Mouse (Mus musculus) kidney, adult 8-10 months (tissue): ENCODE data around the gene St7.
"Not testable (repeated sequence)": the region's sequence is repeated elsewhere in the genome, so short reads cannot be mapped to it uniquely, and the experiment has no call there.

ENCODE experiments used
- DNase-seq, 2 experiments: peaks; one replicate each; pipeline ENCODE4 v3.0.0; 2022

St7 gene

DNA sequence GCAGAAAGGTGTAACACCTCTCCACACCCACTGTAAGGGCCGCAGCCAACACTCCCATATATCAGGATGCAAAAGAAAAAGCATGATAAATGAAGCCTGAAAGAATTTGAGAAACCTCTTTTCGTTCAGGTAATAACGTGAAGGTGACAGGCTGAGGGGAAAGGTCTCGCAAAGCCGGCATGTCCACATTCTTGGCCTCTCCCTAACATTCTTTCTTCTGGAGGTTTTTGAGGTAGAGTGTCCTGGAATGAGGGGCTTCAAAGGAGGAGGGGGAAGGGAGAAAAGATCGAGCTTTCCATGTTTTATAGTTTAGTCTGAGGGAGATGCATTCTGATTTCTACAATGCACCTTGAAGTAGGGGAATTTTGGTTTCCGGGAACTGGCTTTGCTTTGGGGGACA lies at the start of gene St7:
TSS of gene St7 (plus strand) at position 287 of the 400 bp plus-strand sequence.
- no peak for DNase-seq

DNA sequence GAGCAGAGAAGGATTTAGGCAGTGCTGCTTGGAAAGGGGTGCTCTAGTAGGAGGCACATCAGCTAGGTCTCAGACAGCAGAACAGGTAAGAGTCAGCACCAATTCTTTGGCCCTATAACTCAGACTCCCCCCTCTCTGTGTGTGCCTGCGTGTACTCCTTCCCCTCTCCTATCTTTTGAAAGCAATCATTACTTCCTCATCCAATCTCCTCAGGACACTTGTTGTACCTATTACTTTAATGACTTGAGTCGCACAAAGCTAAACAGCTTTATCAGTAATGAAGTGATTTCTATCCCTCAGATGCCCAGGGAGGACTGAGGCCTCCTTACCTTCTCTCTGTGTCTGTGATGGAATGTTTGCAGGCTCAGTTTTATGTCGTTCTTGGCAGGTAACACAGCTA lies 46.6 kb upstream of the St7 start:
- DNase-seq, result no peak

GRCm38 (mm10) chr6:17652132-17652531 lies 40.6 kb upstream of the St7 start:
- DNase-seq, result peak in 1 of 2 experiments; percentile 12

DNA sequence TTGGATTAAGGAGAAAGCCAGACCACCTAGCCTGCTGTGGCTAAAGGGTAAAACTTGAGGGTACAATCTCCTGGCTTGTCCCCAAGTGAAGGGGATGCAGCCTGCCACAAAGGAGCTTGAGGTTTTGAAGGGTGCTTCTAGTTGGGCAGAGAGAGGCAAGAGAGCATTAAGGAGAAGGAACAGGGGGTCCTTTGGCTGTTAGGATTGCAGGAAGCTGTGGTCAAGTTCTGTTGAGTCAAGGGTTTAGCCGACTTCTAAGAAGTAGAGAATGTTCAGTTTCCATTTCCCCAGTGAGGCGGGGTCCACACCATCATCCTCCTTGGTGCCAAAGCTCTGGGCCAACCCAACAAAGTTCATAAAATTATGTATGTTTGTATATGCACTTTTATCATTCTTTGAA lies 37.7 kb upstream of the St7 start:
- no peak for DNase-seq

- no peak for DNase-seq
Observed at GRCm38 (mm10) chr6:17657308-17657707, 35.4 kb upstream of the St7 start.

- DNase-seq, result no peak
Observed at GRCm38 (mm10) chr6:17665348-17665747, 27.4 kb upstream of the St7 start.

- no peak for DNase-seq
Observed at GRCm38 (mm10) chr6:17666024-17666423, 26.7 kb upstream of the St7 start.

GRCm38 (mm10) chr6:17667813-17668212 lies 24.9 kb upstream of the St7 start:
- DNase-seq, result no peak

- no peak for DNase-seq
Observed at GRCm38 (mm10) chr6:17668334-17668733, 24.4 kb upstream of the St7 start.

- no peak for DNase-seq
Observed at GRCm38 (mm10) chr6:17669826-17670225, 22.9 kb upstream of the St7 start.

DNA sequence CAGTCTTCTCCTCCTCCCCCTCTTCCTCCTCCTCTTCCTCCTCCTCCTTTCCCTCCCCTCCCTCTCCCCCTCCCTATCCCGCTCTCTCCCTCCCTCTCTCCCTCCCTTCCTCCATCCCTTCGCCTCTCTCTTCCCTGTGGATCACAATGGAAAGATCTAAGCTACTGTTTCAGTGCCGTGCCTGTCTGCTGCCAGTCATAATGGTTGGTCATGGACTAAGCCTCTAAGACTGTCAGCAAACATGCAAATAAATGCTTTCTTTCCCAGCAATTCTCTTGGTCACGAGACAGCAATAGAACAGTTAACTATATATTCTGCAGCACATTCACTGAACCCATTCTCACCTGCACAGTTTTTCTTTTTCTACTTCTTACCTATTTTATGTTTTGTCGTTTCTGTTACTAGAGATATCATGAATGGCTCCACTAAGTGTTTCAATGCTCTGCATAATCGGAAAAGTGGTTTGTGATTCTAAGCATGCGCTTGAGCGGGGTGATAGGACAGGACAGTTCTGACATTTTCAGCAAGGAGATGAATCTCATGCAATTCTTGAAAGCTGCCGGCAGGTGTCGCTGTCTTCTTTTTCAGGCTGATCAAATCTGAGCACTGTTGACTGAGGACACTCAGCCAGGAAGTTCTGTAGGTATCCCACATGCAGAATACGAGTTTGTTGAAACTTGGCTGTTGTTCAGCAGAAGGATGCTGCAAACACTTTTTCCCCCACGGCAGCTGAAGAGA lies 17.5 kb upstream of the St7 start:
- peak; percentile 21 to 47 for DNase-seq

GRCm38 (mm10) chr6:17677008-17677407 lies 15.7 kb upstream of the St7 start:
- no peak for DNase-seq

GRCm38 (mm10) chr6:17680266-17680925 lies 12.3 kb upstream of the St7 start:
- no peak for DNase-seq

GRCm38 (mm10) chr6:17681810-17682209 lies 10.9 kb upstream of the St7 start:
- no peak for DNase-seq

DNA sequence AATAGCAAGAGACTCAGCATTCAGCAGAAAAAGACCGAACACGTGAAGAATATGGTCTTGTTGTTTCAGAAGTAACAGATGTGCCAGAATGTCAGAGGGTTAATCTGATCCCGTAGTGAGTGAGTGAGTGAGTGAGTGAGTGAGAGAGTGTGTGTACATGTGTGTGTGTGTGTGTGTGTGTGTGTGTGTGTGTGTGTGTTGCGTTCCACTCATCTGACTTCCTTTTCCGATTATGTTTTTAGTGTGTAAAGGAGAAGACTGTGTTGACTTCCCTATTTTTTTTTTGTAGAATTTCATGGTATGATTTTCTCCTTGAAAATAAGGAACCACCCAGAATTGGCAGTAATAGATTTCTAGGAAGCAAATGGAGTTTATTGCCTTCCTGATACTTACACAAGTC lies 4.1 kb upstream of the St7 start:
- no peak for DNase-seq

- peak; percentile 65 to 71 for DNase-seq
Observed at GRCm38 (mm10) chr6:17693726-17694549, 1.2 kb downstream of the St7 start.

DNA sequence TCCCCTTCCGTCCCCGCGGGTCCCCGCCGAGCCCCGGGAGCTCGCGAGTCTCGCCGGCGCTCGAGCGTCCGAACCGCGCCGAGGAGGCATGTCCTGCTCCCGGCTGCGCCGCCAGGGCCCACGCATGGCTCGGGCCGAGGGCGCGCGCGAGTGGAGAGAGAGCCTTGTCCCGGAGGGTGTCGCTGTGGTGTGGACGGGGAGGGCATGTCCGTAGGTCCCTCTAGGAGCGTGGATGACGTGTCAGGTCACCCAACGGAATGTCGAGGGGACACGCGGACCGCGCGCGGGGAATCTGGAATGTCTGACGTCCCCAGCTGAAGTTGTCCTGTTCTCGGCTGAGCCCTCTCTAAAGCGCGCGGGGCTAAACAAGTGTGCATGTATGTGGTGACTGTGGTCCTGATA lies 1.8 kb downstream of the St7 start:
- peak; percentile 70 to 71 for DNase-seq

DNA sequence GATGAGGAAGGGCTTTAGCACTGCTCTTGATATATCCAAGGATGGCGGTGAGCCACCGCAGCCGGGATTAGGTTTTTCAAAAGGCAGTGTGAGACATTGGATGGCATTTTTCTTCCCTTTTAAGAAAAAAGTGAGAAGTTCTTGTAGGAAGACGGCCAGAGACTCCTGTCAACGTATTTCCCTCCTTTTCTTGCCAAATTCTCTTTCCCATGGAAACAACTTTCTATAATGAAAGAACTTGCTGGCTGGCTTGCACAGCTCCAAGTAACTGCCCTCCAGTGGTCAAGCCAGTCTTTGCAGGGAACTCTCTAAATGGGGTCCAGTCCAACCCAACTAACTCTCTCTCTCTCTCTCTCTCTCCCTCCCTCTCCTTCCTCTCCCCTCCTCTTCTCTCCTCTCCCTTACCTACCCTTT lies 3.6 kb downstream of the St7 start:
- DNase-seq, result peak; percentile 31 to 68

DNA sequence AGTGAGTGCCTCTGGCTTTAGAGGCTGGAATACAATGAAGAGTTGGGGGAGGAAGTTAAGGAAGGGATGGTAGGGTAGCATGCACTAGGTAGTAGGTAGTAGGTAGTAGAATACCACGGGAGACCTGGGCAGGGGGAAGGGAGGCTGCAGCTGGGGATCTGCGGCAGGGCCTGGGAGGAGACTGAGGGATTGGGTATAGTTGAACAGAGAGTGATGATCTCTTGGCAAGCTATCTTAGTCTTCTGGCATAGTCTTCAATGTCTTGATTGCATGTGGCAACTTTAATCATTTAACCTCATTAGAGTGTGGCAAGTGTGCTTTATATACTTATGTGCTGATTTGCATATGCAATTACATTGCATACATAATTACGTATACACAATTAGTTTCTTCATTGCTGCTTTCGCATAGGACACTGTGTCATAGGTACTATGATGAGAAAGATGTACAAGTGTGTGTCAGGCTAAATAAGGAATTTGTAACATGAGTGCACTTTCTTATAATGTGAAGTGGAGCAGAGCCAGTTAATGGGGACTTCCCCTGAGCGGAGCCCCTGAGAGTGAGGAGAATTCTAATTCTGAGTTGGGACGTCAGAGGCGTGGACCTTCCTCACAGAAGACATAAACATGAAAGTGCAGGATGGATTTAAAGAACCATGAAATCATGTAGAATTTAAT lies 8.3 kb downstream of the St7 start:
- DNase-seq, result no peak

- not testable (repeated sequence) for DNase-seq
Observed at GRCm38 (mm10) chr6:17704038-17704437, 11.3 kb downstream of the St7 start.

DNA sequence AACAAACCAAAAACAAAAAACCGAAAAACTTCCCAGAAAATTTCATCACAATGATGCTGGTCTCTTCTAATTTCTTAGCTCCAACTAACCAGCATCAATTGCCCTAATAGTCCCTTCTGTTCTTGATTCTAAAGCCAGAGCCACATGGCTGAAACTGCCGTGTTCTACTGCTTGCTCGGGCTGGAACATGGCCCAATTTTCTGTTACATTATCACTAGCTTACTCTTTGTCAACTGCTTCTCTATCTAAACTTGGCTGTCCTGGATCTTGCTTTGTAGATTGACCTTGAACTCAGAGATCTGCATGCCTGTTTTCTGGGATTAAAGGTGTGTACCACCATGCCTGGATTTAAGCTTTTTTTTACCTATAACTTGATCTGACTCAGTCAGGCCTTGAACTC lies 13.2 kb downstream of the St7 start:
- peak in 1 of 2 experiments; percentile 20 for DNase-seq

DNA sequence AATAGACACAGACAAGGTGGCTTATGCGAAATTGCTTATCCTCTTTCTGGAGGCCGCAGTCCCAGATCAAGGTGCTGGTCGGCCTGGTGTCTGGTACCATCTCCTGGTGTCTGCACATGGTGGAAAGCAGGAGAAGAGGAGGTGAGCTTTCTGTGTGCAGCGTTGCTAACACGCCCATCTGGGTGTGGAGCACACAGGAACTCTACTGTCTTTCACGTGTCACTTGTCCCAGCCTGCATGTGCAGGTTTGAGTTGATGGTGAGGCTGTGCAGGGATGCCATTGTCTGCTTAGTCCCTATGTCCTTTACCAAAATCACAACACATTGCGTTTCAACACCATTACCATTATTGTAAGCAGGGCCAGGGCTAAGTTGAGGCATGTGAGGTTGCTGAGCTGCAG lies 26.2 kb downstream of the St7 start:
- DNase-seq, result no peak

- DNase-seq, result no peak
Observed at GRCm38 (mm10) chr6:17719423-17719822, 26.7 kb downstream of the St7 start.
